Mouse (Mus musculus) erythroid progenitor cell, adult 5-6 weeks (primary cell): ENCODE results near the gene Zdhhc8. TPM values are rescaled to one million over a fixed set of nuclear protein-coding genes. Genes with fewer than 3 reads are reported as not detected.

Source experiments
- ATAC-seq: replicated peaks from 2 replicates; pipeline ENCODE4 v1.8.0; 2016; ENCODE audit warnings: moderate number of reproducible peaks, mild to moderate bottlenecking, moderate TSS enrichment, inconsistent platforms; ENCODE audit not compliant: poor library complexity, low FRiP score, severe bottlenecking
- total RNA-seq, 2 experiments: library from RNA; stranded (forward) in 1 of 2; stranded (reverse) in 1 of 2; fragments of 150-400 nt in 1 of 2; fragments of 186-747, 209-891 nt in 1 of 2; gene quantifications; 2 replicates each; pipeline versions ENCODE4 v1.2.3 to v1.2.4; 2015 to 2017; ENCODE audit warnings: low replicate concordance in 2 of 2

Zdhhc8 gene
- total RNA-seq, 2 experiments from 2014 or later: not detected

- ATAC-seq: no peak
Measured at GRCm38 (mm10) chr16:18233451-18233850, 1.5 kb downstream of the Zdhhc8 start.

GRCm38 (mm10) chr16:18231451-18231850, 3.5 kb downstream of the Zdhhc8 start:
- no peak for ATAC-seq

- ATAC-seq: no peak
Measured at GRCm38 (mm10) chr16:18231047-18231446, 3.9 kb downstream of the Zdhhc8 start.

- ATAC-seq: no peak
Measured at GRCm38 (mm10) chr16:18230617-18231016, 4.3 kb downstream of the Zdhhc8 start.

- no peak for ATAC-seq
Measured at GRCm38 (mm10) chr16:18229622-18230021, 5.3 kb downstream of the Zdhhc8 start.

GRCm38 (mm10) chr16:18228856-18229255, 6.1 kb downstream of the Zdhhc8 start:
- no peak for ATAC-seq

GRCm38 (mm10) chr16:18227897-18228422, 7.0 kb downstream of the Zdhhc8 start:
- ATAC-seq: no peak

- ATAC-seq: no peak
Measured at GRCm38 (mm10) chr16:18227187-18227586, 7.7 kb downstream of the Zdhhc8 start.

GRCm38 (mm10) chr16:18222188-18222587, 12.7 kb downstream of the Zdhhc8 start:
- no peak for ATAC-seq

GRCm38 (mm10) chr16:18221543-18221898, 13.4 kb downstream of the Zdhhc8 start:
- ATAC-seq: no peak

GRCm38 (mm10) chr16:18220856-18221542, 13.9 kb downstream of the Zdhhc8 start:
- ATAC-seq: no peak

- ATAC-seq: no peak
Measured at GRCm38 (mm10) chr16:18220001-18220400, 14.9 kb downstream of the Zdhhc8 start.

- ATAC-seq: no peak
Measured at GRCm38 (mm10) chr16:18218580-18218996, 16.3 kb downstream of the Zdhhc8 start.

GRCm38 (mm10) chr16:18217579-18217978, 17.4 kb downstream of the Zdhhc8 start, which contains the start of gene Ccdc188:
Gene Ccdc188, plus strand, starts transcription at chr16:18217879.
- ATAC-seq: no peak

GRCm38 (mm10) chr16:18214858-18215257, 20.1 kb downstream of the Zdhhc8 start:
- ATAC-seq: no peak

- ATAC-seq: no peak
Measured at GRCm38 (mm10) chr16:18213689-18214088, 21.2 kb downstream of the Zdhhc8 start.

- ATAC-seq: peak; percentile 64; the same call in 1 of the 2 replicates
Measured at GRCm38 (mm10) chr16:18211417-18212171, 23.3 kb downstream of the Zdhhc8 start.

- ATAC-seq: no peak
Measured at GRCm38 (mm10) chr16:18210701-18211416, 24.1 kb downstream of the Zdhhc8 start.

GRCm38 (mm10) chr16:18203430-18204091, 31.4 kb downstream of the Zdhhc8 start:
- no peak for ATAC-seq

GRCm38 (mm10) chr16:18202061-18202460, 32.9 kb downstream of the Zdhhc8 start:
- ATAC-seq: no peak
